Mouse (Mus musculus) heart, adult 2 months (tissue): ENCODE data around the gene Olfr371. TPM values are rescaled to one million over a fixed set of nuclear protein-coding genes. Genes with fewer than 3 reads are reported as not detected.

Source experiments
- DNase-seq, 2 experiments: peaks; one replicate each; pipeline ENCODE4 v3.0.0; 2021
- H3K27ac ChIP-seq: fragments of 200-600 bp; 2 replicates; pipeline ENCODE4 v1.8.1; 2022
- H3K27me3 ChIP-seq: fragments of 200-500 bp; 2 replicates; pipeline ENCODE4 v1.6.1; 2012; ENCODE audit warnings: mild to moderate bottlenecking, low read length, inconsistent platforms, mixed read lengths; ENCODE audit not compliant: control insufficient read depth, insufficient read depth
- H3K36me3 ChIP-seq: fragments of 200-500 bp; 2 replicates; pipeline ENCODE4 v1.6.1; 2012; ENCODE audit warnings: low read length, inconsistent platforms; ENCODE audit not compliant: control insufficient read depth, insufficient read depth
- H3K4me1 ChIP-seq: fragments of 200-500 bp; 2 replicates; pipeline ENCODE4 v1.6.1; 2011; ENCODE audit warnings: low read length; ENCODE audit not compliant: control insufficient read depth, insufficient read depth
- H3K4me3 ChIP-seq: fragments of 200-600 bp; 2 replicates; pipeline ENCODE4 v1.8.1; 2022
- H3K79me2 ChIP-seq: fragments of 200-500 bp; replicated peaks from 2 replicates; pipeline ENCODE4 v1.6.1; 2012; ENCODE audit warnings: mild to moderate bottlenecking, inconsistent platforms, low read length, moderate library complexity, mixed read lengths; ENCODE audit not compliant: control insufficient read depth, insufficient read depth
- H3K9ac ChIP-seq: fragments of 200-500 bp; 2 replicates; pipeline ENCODE4 v1.6.1; 2012; ENCODE audit warnings: low read depth, mild to moderate bottlenecking, control low read depth, inconsistent platforms, low read length, mixed read lengths
- CTCF ChIP-seq: fragments of 200-600 bp; IDR thresholded peaks from 2 replicates; pipeline ENCODE4 v1.8.1; 2022; ENCODE audit warnings: antibody characterized with exemption, mild to moderate bottlenecking, moderate library complexity
- EP300 ChIP-seq: fragments of 200-500 bp; IDR thresholded peaks from 2 replicates; pipeline ENCODE4 v1.6.1; 2011; ENCODE audit warnings: low read depth, low read length, control low read depth; ENCODE audit not compliant: insufficient read depth
- POLR2A ChIP-seq: fragments of 200-500 bp; IDR thresholded peaks from 2 replicates; pipeline ENCODE4 v1.6.1; 2011; ENCODE audit warnings: mild to moderate bottlenecking, low read depth, low read length, control low read depth; ENCODE audit not compliant: insufficient read depth
- WGBS: fragments of 180-500 bp; shearing (Covaris S2); methylation state at CpG from one replicate; pipeline ENCODE4 v1.1.7; 2018; 5-methylcytosine and 5-hydroxymethylcytosine counted together
- intact Hi-C: fragments of 180-260 bp; cut with DNase I; formaldehyde crosslinking; loops from one replicate; pipeline ENCODE4 v1.15.1; 2025
- long read RNA-seq: library from polyadenylated mRNA; stranded (forward); transcript quantifications from one replicate; pipeline ENCODE4 v2.0.0, GENCODE M21; 2021
- polyA plus RNA-seq: library from polyadenylated mRNA; depleted of rRNA; stranded (reverse); fragments of >200 nt; gene quantifications from 2 replicates; pipeline ENCODE4 v1.2.3, GENCODE M21; 2012; rRNA removed
- total RNA-seq, 2 experiments: library from RNA; stranded (reverse); gene quantifications; 2 replicates each; pipeline ENCODE4 v1.2.3; 2021

Gene Olfr371
- total RNA-seq (not detected), polyA plus RNA-seq (not detected in 2 replicates)
- long read RNA-seq: 0 reads

GRCm38 (mm10) chr8:85225688-85226087 lies at the start of gene Olfr371:
Olfr371 (plus strand) TSS chr8:85225988.
- intact Hi-C loops: no loop called here
- Histone ChIP-seq H3K4me3 (no peak within 1 kb of the TSS), H3K36me3 (no peaks in the 10 kb centered on the region)

DNA sequence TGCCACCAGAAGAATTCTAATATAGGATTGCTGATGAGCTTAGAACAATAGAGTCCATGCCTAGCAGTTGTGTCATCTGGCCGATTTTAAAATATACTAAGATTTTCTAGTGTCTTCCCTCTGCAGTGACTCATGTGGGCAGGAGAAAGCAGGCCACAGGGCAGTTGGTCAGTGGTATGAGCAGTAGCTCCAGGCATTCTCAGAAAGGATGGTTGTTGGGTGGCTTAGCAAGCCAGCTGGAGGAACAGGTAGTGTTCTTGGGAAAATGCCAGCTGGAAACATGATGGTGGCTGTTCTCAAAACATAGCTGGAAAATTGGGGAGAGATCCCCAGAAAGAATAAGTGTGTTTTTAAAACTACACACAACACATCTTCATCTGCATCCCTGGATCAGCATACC lies 33.4 kb upstream of the Olfr371 start:
- Histone ChIP-seq H3K9ac (no peak overlapping the region), H3K27ac (no peak overlapping the region), H3K79me2 (no peaks in the 10 kb centered on the region), H3K27me3 (no peaks in the 10 kb centered on the region), H3K4me3 (no peak overlapping the region), H3K4me1 (no peaks in the 10 kb centered on the region), H3K36me3 (no peaks in the 10 kb centered on the region)
- DNase-seq: no peak
- intact Hi-C loops: no loop called here
- TF ChIP-seq POLR2A (no peak), EP300 (no peak), CTCF (no peak)
- 64% methylated on average over 1 of the region's 1 CpGs for WGBS

More at GRCm38 (mm10) chr8:85225688-85226087, at the start of gene Olfr371:
- Histone ChIP-seq H3K9ac (no peak within 1 kb of the TSS), H3K27me3 (no peaks in the 10 kb centered on the region), H3K79me2 (no peaks in the 10 kb centered on the region), H3K4me1 (peaks cover 5% of the 10 kb centered on the region), H3K27ac (no peak within 1 kb of the TSS)
- no peak for DNase-seq
- WGBS: 36% methylated on average over 1 of the region's 1 CpGs
- TF ChIP-seq EP300: no peak
- no peak for TF ChIP-seq POLR2A
- no peak for TF ChIP-seq CTCF

DNA sequence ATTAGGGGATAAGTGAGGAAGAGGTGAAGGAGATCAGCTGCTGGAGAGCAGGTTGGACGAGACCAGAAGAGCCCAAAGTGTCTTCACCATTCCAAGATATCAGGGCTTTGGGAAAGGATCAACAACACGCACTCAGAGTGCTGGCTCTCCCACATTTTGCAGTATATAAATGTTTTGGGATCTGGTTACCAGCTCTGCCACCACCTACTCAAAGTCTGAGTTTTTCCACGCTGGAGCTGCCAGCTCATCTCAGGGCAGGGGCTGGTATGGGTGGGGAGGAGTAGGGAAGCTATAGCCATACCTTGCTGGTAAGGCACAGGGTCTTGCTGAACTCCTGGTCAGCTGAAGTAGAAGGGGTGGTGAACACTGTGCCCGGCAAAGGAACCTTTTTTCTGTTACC lies 5.6 kb upstream of the Olfr371 start:
- WGBS: 69% methylated on average over 4 of the region's 4 CpGs
- no peak overlapping the region for H3K4me3 ChIP-seq
- peaks cover 5% of the 10 kb centered on the region for H3K4me1 ChIP-seq
- TF ChIP-seq POLR2A (no peak), EP300 (no peak), CTCF (no peak)
- H3K9ac ChIP-seq: no peak overlapping the region
- H3K36me3 ChIP-seq: no peaks in the 10 kb centered on the region
- DNase-seq: no peak
- no peaks in the 10 kb centered on the region for H3K27me3 ChIP-seq
- no peaks in the 10 kb centered on the region for H3K79me2 ChIP-seq
- intact Hi-C loops: no loop called here
- H3K27ac ChIP-seq: no peak overlapping the region

DNA sequence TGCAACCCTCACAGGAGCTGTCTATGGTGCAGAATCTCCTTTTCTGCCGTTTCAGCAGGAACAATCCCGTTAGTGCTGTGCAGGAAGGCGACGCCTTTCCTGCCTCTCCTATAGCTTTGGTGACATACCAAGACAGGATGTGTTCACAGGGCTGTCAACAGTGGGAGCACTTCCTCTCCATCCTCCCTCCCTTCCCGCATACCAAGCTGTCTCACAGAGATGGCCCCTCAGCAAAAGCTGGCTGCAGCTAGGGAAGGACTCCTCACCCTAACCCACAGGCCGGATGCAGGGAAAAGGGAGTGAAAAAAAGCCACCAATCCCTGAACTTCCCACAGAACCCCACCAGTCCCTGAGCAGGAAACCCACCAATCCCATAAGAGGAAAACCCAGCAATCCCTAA lies 4.8 kb upstream of the Olfr371 start:
- no peak overlapping the region for H3K4me3 ChIP-seq
- H3K4me1 ChIP-seq: peaks cover 5% of the 10 kb centered on the region
- no peaks in the 10 kb centered on the region for H3K36me3 ChIP-seq
- H3K9ac ChIP-seq: no peak overlapping the region
- no peaks in the 10 kb centered on the region for H3K27me3 ChIP-seq
- WGBS: 15% methylated on average over 6 of the region's 6 CpGs
- H3K27ac ChIP-seq: peak overlapping the region; percentile 40
- TF ChIP-seq CTCF (no peak), EP300 (peak; percentile 60; the same call in 1 of the 2 replicates)
- DNase-seq: peak; percentile 18 to 23
- intact Hi-C loops: no loop called here
- no peaks in the 10 kb centered on the region for H3K79me2 ChIP-seq

- Histone ChIP-seq H3K27ac (no peak overlapping the region), H3K27me3 (no peaks in the 10 kb centered on the region), H3K36me3 (no peaks in the 10 kb centered on the region), H3K4me3 (no peak overlapping the region), H3K79me2 (no peaks in the 10 kb centered on the region), H3K4me1 (no peaks in the 10 kb centered on the region), H3K9ac (no peak overlapping the region)
- 63% methylated on average over 1 of the region's 1 CpGs for WGBS
- DNase-seq: no peak
- intact Hi-C loops: no loop called here
- TF ChIP-seq CTCF (no peak), POLR2A (no peak), EP300 (no peak)
Measured at GRCm38 (mm10) chr8:85227297-85227696, 1.5 kb downstream of the Olfr371 start.

Other genes with a start within 250 kb of the Olfr371 start
- 10 to 100 TPM; 10.4 to 19.0 TPM for gene Junb, start 247.3 kb upstream of the Olfr371 start, total RNA-seq
- 13.1 and 17.3 TPM in 2 replicates for gene Junb, start 247.3 kb upstream of the Olfr371 start, polyA plus RNA-seq
- gene Hook2, start 235.4 kb upstream of the Olfr371 start, total RNA-seq: 1 to 10 TPM; 2.0 TPM
- 2.3 and 2.4 TPM in 2 replicates for gene Hook2, start 235.4 kb upstream of the Olfr371 start, polyA plus RNA-seq
- gene Best2, start 211.5 kb upstream of the Olfr371 start, total RNA-seq: not detected
- gene Best2, start 211.5 kb upstream of the Olfr371 start, polyA plus RNA-seq: not detected in 2 replicates
- 10 to 100 TPM; 58.5 to 71.8 TPM for gene Asna1, start 200.7 kb upstream of the Olfr371 start, total RNA-seq
- 104 and 133 TPM in 2 replicates for gene Asna1, start 200.7 kb upstream of the Olfr371 start, polyA plus RNA-seq
- 10 to 100 TPM; 81.5 to 94.1 TPM for gene Trir, start 199.2 kb upstream of the Olfr371 start, total RNA-seq
- 47.2 and 54.3 TPM in 2 replicates for gene Trir, start 199.2 kb upstream of the Olfr371 start, polyA plus RNA-seq
- gene Tnpo2, start 189.1 kb upstream of the Olfr371 start, total RNA-seq: 10 to 100 TPM; 26.8 to 28.4 TPM
- gene Tnpo2, start 189.1 kb upstream of the Olfr371 start, polyA plus RNA-seq: 26.8 and 34.8 TPM in 2 replicates
- gene Fbxw9, start 165.9 kb upstream of the Olfr371 start, total RNA-seq: 1 to 10 TPM; 2.4 to 2.5 TPM
- 9.3 and 10.5 TPM in 2 replicates for gene Fbxw9, start 165.9 kb upstream of the Olfr371 start, polyA plus RNA-seq
- gene Gm5741, start 158.0 kb upstream of the Olfr371 start, total RNA-seq: not detected
- gene Gm5741, start 158.0 kb upstream of the Olfr371 start, polyA plus RNA-seq: not detected in 2 replicates
- 10 to 100 TPM; 26.1 to 29.4 TPM for gene Dhps, start 154.2 kb upstream of the Olfr371 start, total RNA-seq
- gene Dhps, start 154.2 kb upstream of the Olfr371 start, polyA plus RNA-seq: 31.5 and 33.2 TPM in 2 replicates
- 10 to 100 TPM; 39.0 to 41.4 TPM for gene Wdr83os, start 145.2 kb upstream of the Olfr371 start, total RNA-seq
- 99.3 and 108 TPM in 2 replicates for gene Wdr83os, start 145.2 kb upstream of the Olfr371 start, polyA plus RNA-seq
- gene Wdr83, start 144.7 kb upstream of the Olfr371 start, total RNA-seq: 10 to 100 TPM; 29.4 to 30.2 TPM
- gene Wdr83, start 144.7 kb upstream of the Olfr371 start, polyA plus RNA-seq: 39.2 and 44.2 TPM in 2 replicates
- gene Man2b1, start 142.7 kb upstream of the Olfr371 start, total RNA-seq: 10 to 100 TPM; 25.4 to 26.8 TPM
- 37.3 and 42.3 TPM in 2 replicates for gene Man2b1, start 142.7 kb upstream of the Olfr371 start, polyA plus RNA-seq
- gene Zfp791, start 102.9 kb upstream of the Olfr371 start, total RNA-seq: 1 to 10 TPM; 1.6 to 2.6 TPM
- 1.00 and 1.2 TPM in 2 replicates for gene Zfp791, start 102.9 kb upstream of the Olfr371 start, polyA plus RNA-seq
- not detected for gene Cks1brt, start 74.1 kb upstream of the Olfr371 start, total RNA-seq
- gene Cks1brt, start 74.1 kb upstream of the Olfr371 start, polyA plus RNA-seq: not detected in 2 replicates
- gene Orc6, start 73.6 kb downstream of the Olfr371 start, total RNA-seq: 1 to 10 TPM; 5.2 to 5.5 TPM
- 6.1 and 7.1 TPM in 2 replicates for gene Orc6, start 73.6 kb downstream of the Olfr371 start, polyA plus RNA-seq
- 10 to 100 TPM; 63.5 to 68.9 TPM for gene Vps35, start 73.8 kb downstream of the Olfr371 start, total RNA-seq
- 19.0 and 40.9 TPM in 2 replicates for gene Vps35, start 73.8 kb downstream of the Olfr371 start, polyA plus RNA-seq
- 100 to 1,000 TPM; 422 to 470 TPM for gene Mylk3, start 160.4 kb downstream of the Olfr371 start, total RNA-seq
- gene Mylk3, start 160.4 kb downstream of the Olfr371 start, polyA plus RNA-seq: 180 and 297 TPM in 2 replicates
- gene 4921524J17Rik, start 206.8 kb downstream of the Olfr371 start, total RNA-seq: 10 to 100 TPM; 18.3 to 22.5 TPM
- 8.1 and 11.4 TPM in 2 replicates for gene 4921524J17Rik, start 206.8 kb downstream of the Olfr371 start, polyA plus RNA-seq